Mouse (Mus musculus) embryonic fibroblast, embryonic 13.5 days (primary cell): Measurements from ENCODE around the gene Cphx1.
"Not testable (repeated sequence)": the region's sequence is repeated elsewhere in the genome, so short reads cannot be mapped to it uniquely, and the experiment has no call there.

Experiments used
- CTCF ChIP-seq: IDR thresholded peaks from 2 replicates; pipeline ENCODE4 v1.5.1; 2011; ENCODE audit warnings: mild to moderate bottlenecking, control low read depth, low read length, moderate library complexity, borderline replicate concordance; ENCODE audit not compliant: insufficient read depth
- POLR2A ChIP-seq: IDR thresholded peaks from 2 replicates; pipeline ENCODE4 v1.6.1; 2011; ENCODE audit warnings: low read depth, mild to moderate bottlenecking, control low read depth, low read length, moderate library complexity

- TF ChIP-seq POLR2A, CTCF: not testable (repeated sequence)
Observed at GRCm38 (mm10) chr14:25936867-25937630, 1.1 kb upstream of the Cphx1 start.
